Mouse (Mus musculus) fibroblast of lung, adult 2 months (primary cell): ENCODE results near the gene Actl9.

Experiments used
- DNase-seq: peaks from one replicate; pipeline ENCODE4 v3.0.0-alpha.2; 2011; ENCODE audit warnings: low read depth

Gene Actl9

GRCm38 (mm10) chr17:33432019-33432946 is at the start of gene Actl9:
TSS of gene Actl9 (plus strand) at chr17:33432896.
- DNase-seq, result no peak

GRCm38 (mm10) chr17:33385705-33386104 is 47.0 kb upstream of the Actl9 start:
- DNase-seq, result no peak

GRCm38 (mm10) chr17:33392271-33392670 is 40.4 kb upstream of the Actl9 start:
- no peak for DNase-seq

GRCm38 (mm10) chr17:33394182-33395034 is 38.3 kb upstream of the Actl9 start, which contains the start of gene Zfp101:
TSS of gene Zfp101 (minus strand) at chr17:33394641.
- peak; percentile 99 for DNase-seq

- DNase-seq, result peak; percentile 37
Observed at GRCm38 (mm10) chr17:33439148-33439547, 6.5 kb downstream of the Actl9 start.

- peak; percentile 34 for DNase-seq
Observed at GRCm38 (mm10) chr17:33439922-33440321, 7.2 kb downstream of the Actl9 start.

- DNase-seq, result no peak
Observed at GRCm38 (mm10) chr17:33441159-33441558, 8.5 kb downstream of the Actl9 start.

- DNase-seq, result no peak
Observed at GRCm38 (mm10) chr17:33456631-33457030, 23.9 kb downstream of the Actl9 start.

- no peak for DNase-seq
Observed at GRCm38 (mm10) chr17:33471206-33471605, 38.5 kb downstream of the Actl9 start.
